Mouse (Mus musculus) hindbrain, postnatal 0 days (tissue): ENCODE measurements around the gene Acbd5. TPM values are rescaled to one million over a fixed set of nuclear protein-coding genes. Genes with fewer than 3 reads are reported as not detected.
A peak's percentile ranks its signal among the peaks of the same experiment; 100 is the strongest.

Source experiments
- ATAC-seq: fragments of 200-750 bp; cut with Nextera tagmentation; 2 replicates; pipeline ENCODE4 v1.8.0; 2017; ENCODE audit warnings: mild to moderate bottlenecking, moderate TSS enrichment, moderate library complexity
- DNase-seq: peaks from one replicate; pipeline ENCODE4 v3.0.0-alpha.2; 2015; ENCODE audit warnings: low spot score
- H3K27ac ChIP-seq: fragments of 300-500 bp; sonication (generic); 2 replicates; pipeline ENCODE4 v1.5.1; 2014; ENCODE audit warnings: mild to moderate bottlenecking
- H3K27me3 ChIP-seq: fragments of 300-500 bp; sonication (generic); 2 replicates; pipeline ENCODE4 v1.6.1; 2014; ENCODE audit warnings: low read length, mixed read lengths; ENCODE audit not compliant: insufficient read depth
- H3K36me3 ChIP-seq: fragments of 300-500 bp; sonication (generic); 2 replicates; pipeline ENCODE4 v1.6.1; 2014; ENCODE audit warnings: low read length, mixed read lengths; ENCODE audit not compliant: insufficient read depth
- H3K4me1 ChIP-seq: fragments of 300-500 bp; sonication (generic); 2 replicates; pipeline ENCODE4 v1.6.1; 2014; ENCODE audit warnings: antibody characterized with exemption, low read length, mixed read lengths; ENCODE audit not compliant: insufficient read depth
- H3K4me2 ChIP-seq: fragments of 300-500 bp; sonication (generic); 2 replicates; pipeline ENCODE4 v1.6.1; 2014; ENCODE audit warnings: low read depth, mild to moderate bottlenecking, low read length, moderate library complexity, mixed read lengths
- H3K4me3 ChIP-seq: fragments of 300-500 bp; sonication (generic); 2 replicates; pipeline ENCODE4 v1.5.1; 2014; ENCODE audit warnings: low read length
- H3K9ac ChIP-seq: fragments of 300-500 bp; sonication (generic); replicated peaks from 2 replicates; pipeline ENCODE4 v1.6.1; 2014; ENCODE audit warnings: mild to moderate bottlenecking, low read length, moderate library complexity, mixed read lengths
- H3K9me3 ChIP-seq: fragments of 300-500 bp; sonication (generic); 2 replicates; pipeline ENCODE4 v1.6.1; 2016; ENCODE audit warnings: low read length, mixed read lengths
- CTCF ChIP-seq: IDR thresholded peaks from 2 replicates; pipeline ENCODE4 v1.5.1; 2016; ENCODE audit warnings: antibody characterized with exemption, control low read depth, low read depth
- WGBS: fragments of 180-500 bp; shearing (Covaris S2); extraction: QIAGEN DNeasy Blood & Tissue Kit; methylation state at CpG from one replicate; pipeline ENCODE4 v1.1.7; 2014; 5-methylcytosine and 5-hydroxymethylcytosine counted together
- polyA plus RNA-seq: library from polyadenylated mRNA; unstranded; fragments of >200 nt; fragmentation: Nextera tagmentation; extraction: Ambion mirVana; gene quantifications from 2 replicates; pipeline ENCODE4 v1.2.1, GENCODE M21; 2015
- total RNA-seq: library from RNA; depleted of rRNA; stranded (reverse); fragments of >200 nt; gene quantifications from 2 replicates; pipeline ENCODE4 v1.2.3, GENCODE M21; 2014; rRNA removed

Acbd5 gene
- total and polyA plus RNA-seq, 2 experiments from 2014 or later: 30.1 to 60.9 TPM

GRCm38 (mm10) chr2:23156608-23157081 lies 88.7 kb downstream of the Acbd5 start:
- Histone ChIP-seq H3K27me3 (no peaks in the 10 kb centered on the region), H3K4me3 (peak overlapping the region; percentile 73), H3K4me2 (peak overlapping the region; percentile 74), H3K9me3 (no peaks in the 10 kb centered on the region), H3K27ac (peak overlapping the region; percentile 99), H3K4me1 (peaks cover 16% of the 10 kb centered on the region; the same call in 1 of the 2 replicates), H3K36me3 (no peaks in the 10 kb centered on the region), H3K9ac (peak overlapping the region; percentile 81)
- ATAC-seq (peak; percentile 39), DNase-seq (no peak)
- WGBS: under 1% methylated on average over 17 of the region's 17 CpGs
- TF ChIP-seq CTCF: no peak

Other genes with a start within 250 kb of the Acbd5 start
- 10.2 and 15.5 TPM in 2 replicates for gene Pdss1, start 172.6 kb upstream of the Acbd5 start, total RNA-seq
- 21.1 and 22.5 TPM in 2 replicates for gene Pdss1, start 172.6 kb upstream of the Acbd5 start, polyA plus RNA-seq
- gene Abi1, start 27.9 kb upstream of the Acbd5 start, total RNA-seq: 180 and 218 TPM in 2 replicates
- 60.4 and 64.9 TPM in 2 replicates for gene Abi1, start 27.9 kb upstream of the Acbd5 start, polyA plus RNA-seq
- 2.4 and 2.5 TPM in 2 replicates for gene Mastl, start 87.9 kb downstream of the Acbd5 start, total RNA-seq
- 2.2 and 3.0 TPM in 2 replicates for gene Mastl, start 87.9 kb downstream of the Acbd5 start, polyA plus RNA-seq
- 41.6 and 42.6 TPM in 2 replicates for gene Yme1l1, start 88.2 kb downstream of the Acbd5 start, total RNA-seq
- 50.9 and 55.2 TPM in 2 replicates for gene Yme1l1, start 88.2 kb downstream of the Acbd5 start, polyA plus RNA-seq
- gene 4931423N10Rik, start 139.3 kb downstream of the Acbd5 start, total RNA-seq: 0.21 TPM in 1 of 2 replicates, not detected in the other
- 0.09 and 0.30 TPM in 2 replicates for gene 4931423N10Rik, start 139.3 kb downstream of the Acbd5 start, polyA plus RNA-seq